9 mouse cellular contexts compared by ENCODE assay signal in the genomic region with DNA sequence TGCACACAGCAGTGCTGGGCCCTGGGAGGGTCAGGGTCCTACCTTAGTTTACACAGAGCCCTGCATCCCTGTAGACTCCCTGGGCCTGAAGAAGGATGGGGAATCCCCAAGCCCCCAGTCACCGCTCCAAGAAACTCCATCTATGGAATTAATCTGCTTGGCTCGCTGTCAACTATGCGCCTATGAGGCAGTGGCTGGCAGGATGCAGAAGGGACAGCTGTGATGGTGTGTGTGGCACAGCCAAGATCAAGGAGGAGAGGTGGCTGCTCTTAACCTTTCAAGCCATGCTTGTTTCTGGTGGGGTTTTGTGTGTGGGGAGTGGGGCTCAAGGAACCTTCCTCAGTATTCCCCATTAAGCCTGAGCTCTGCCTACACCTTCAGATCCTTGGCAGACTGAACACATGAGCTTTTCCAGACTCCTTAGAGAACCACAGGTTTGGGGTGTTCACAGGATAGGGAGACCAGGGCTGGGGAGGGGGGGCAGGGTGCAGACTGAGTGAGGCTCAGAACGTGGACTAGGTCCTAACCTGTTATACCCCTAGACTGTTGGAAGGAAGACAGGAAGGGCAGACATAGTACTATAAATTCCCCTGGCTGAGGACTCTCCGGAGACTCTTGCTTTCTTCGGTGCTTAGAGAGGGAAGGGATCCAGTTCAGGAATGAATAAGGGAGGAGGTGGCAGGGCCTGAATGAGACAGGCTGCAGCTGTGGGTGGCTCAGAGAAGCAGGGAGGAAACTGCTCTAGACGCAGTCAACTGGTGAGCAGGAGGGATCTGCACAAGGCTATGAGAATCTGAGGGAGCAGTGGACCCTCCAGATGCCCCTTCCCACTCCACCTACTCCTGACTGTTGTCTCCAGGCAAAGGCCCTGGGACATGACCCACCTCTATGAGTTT. TPM values are rescaled to one million over a fixed set of nuclear protein-coding genes. Genes with fewer than 3 reads are reported as not detected.
DNase-seq lines count a peak whose midpoint lies in the region; ATAC-seq and TF ChIP-seq lines count a peak whose summit lies in the region.
"Had no signal": no experiment of that assay in that cellular context is flagged by ENCODE, and none has a peak within 500 bp of the region (broad histone marks: within the 10 kb centered on the region; RNA-seq: fewer than 3 reads in every experiment).

No protein-coding gene starts in this region.

- no peak overlapping the region for H3ac ChIP-seq in myocyte (ENCODE audit: control insufficient read depth, insufficient read length)

- H3K4me3 ChIP-seq in lung, embryonic 15.5 days, result no peak overlapping the region
- H3K4me3 ChIP-seq in kidney, embryonic 15.5 days (replicated peaks), result no peak overlapping the region
- H3K4me3 ChIP-seq in myocyte, result no peak overlapping the region
- H3K4me3 ChIP-seq: midbrain, embryonic 12.5 days had no signal

- H3K4me1 ChIP-seq in lung, embryonic 15.5 days, result peaks cover 39% of the 10 kb centered on the region
- peaks cover 81% of the 10 kb centered on the region for H3K4me1 ChIP-seq in kidney, embryonic 15.5 days

- H3K9me3 ChIP-seq in lung, embryonic 15.5 days, result no peaks in the 10 kb centered on the region
- no peaks in the 10 kb centered on the region for H3K9me3 ChIP-seq in kidney, embryonic 15.5 days (replicated peaks)
- H3K9me3 ChIP-seq: midbrain, embryonic 12.5 days had no signal

- no peak overlapping the region for H3K4me2 ChIP-seq in lung, embryonic 15.5 days
- H3K4me2 ChIP-seq in kidney, embryonic 15.5 days, result no peak overlapping the region
- H3K4me2 ChIP-seq in myocyte (ENCODE audit: low read depth), result no peak overlapping the region
- H3K4me2 ChIP-seq: midbrain, embryonic 12.5 days had no signal

- H3K27ac ChIP-seq in lung, embryonic 15.5 days, result peak overlapping the region; percentile 78
- peak overlapping the region; percentile 42 for H3K27ac ChIP-seq in kidney, embryonic 15.5 days
- H3K27ac ChIP-seq: midbrain, embryonic 12.5 days had no signal

- peaks cover 20% of the 10 kb centered on the region for H3K36me3 ChIP-seq in lung, embryonic 15.5 days
- H3K36me3 ChIP-seq in kidney, embryonic 15.5 days, result peaks cover 5% of the 10 kb centered on the region; the same call in 1 of the 2 replicates
- no peaks in the 10 kb centered on the region for H3K36me3 ChIP-seq in myocyte (ENCODE audit: control insufficient read depth, insufficient read depth)
- H3K36me3 ChIP-seq: midbrain, embryonic 12.5 days had no signal

- H3K27me3 ChIP-seq in lung, embryonic 15.5 days, result no peaks in the 10 kb centered on the region
- H3K27me3 ChIP-seq in kidney, embryonic 15.5 days, result no peaks in the 10 kb centered on the region
- no peaks in the 10 kb centered on the region for H3K27me3 ChIP-seq in myocyte (ENCODE audit: control insufficient read depth, insufficient read depth, insufficient read length)
- H3K27me3 ChIP-seq: midbrain, embryonic 12.5 days had no signal

- WGBS in lung, embryonic 15.5 days, result 45% methylated on average over 7 of the region's 7 CpGs
- 45% methylated on average over 7 of the region's 7 CpGs for WGBS in kidney, embryonic 15.5 days

- no peak overlapping the region for H3K9ac ChIP-seq in lung, embryonic 15.5 days
- no peak overlapping the region for H3K9ac ChIP-seq in kidney, embryonic 15.5 days
- H3K9ac ChIP-seq: midbrain, embryonic 12.5 days had no signal

- no peaks in the 10 kb centered on the region for H3K79me2 ChIP-seq in myocyte (ENCODE audit: control insufficient read depth, insufficient read depth)

- peak; percentile 41 for DNase-seq in adrenal gland, adult 8-10 months
- DNase-seq in adrenal gland, postnatal 25 days, result no peak
- no peak for DNase-seq in lung, adult 18-20 months
- DNase-seq in c-Kit-positive CD71-positive TER-119-positive erythroid progenitor cells, embryonic 14.5 days (ENCODE audit: low spot score), result no peak
- DNase-seq in thymus, postnatal 10 days (ENCODE audit: low spot score in 2 of 2), result no peak

- TF ChIP-seq POLR2A in myocyte (IDR thresholded peaks at IDR 0.05; ENCODE audit: insufficient read length, low read depth), result no peak

- ATAC-seq in lung, embryonic 15.5 days (ENCODE audit: borderline replicate concordance, extremely low read depth, low FRiP score, low TSS enrichment), result peak; percentile 61; the same call in 1 of the 2 replicates
- ATAC-seq in kidney, embryonic 15.5 days (replicated peaks; ENCODE audit: low FRiP score), result peak; percentile 44

TF ChIP-seq in myocyte, 11 proteins besides CTCF, POLR2A, EP300 and RAD21:
- peak in 2 of 3 experiments; percentile 50 to 76 for TF ChIP-seq MYOD1 (IDR thresholded peaks at IDR 0.05; ENCODE audit: control insufficient read depth in 1 of 3, insufficient read length in 2 of 3, low read depth in 2 of 3)
- TF ChIP-seq POLR2AphosphoS2 (IDR thresholded peaks at IDR 0.05; ENCODE audit: insufficient read length, low read depth), result no peak
- peak in 1 of 3 experiments; percentile 27 for TF ChIP-seq MYOG (IDR thresholded peaks at IDR 0.05; ENCODE audit: control insufficient read depth in 1 of 3, insufficient read depth in 1 of 3, insufficient read length in 2 of 3, low read depth in 2 of 3)
- TF ChIP-seq SRF (IDR thresholded peaks at IDR 0.05; ENCODE audit: control insufficient read depth, insufficient read length, low read depth), result no peak
- no peak for TF ChIP-seq CEBPB (IDR thresholded peaks at IDR 0.05; ENCODE audit: insufficient read depth, poor library complexity, severe bottlenecking)
- TF ChIP-seq TCF3 (IDR thresholded peaks at IDR 0.05; ENCODE audit: insufficient read length, low read depth), result no peak
- no peak for TF ChIP-seq E2F4 (IDR thresholded peaks at IDR 0.05; ENCODE audit: insufficient read depth)
- TF ChIP-seq TCF12 (IDR thresholded peaks at IDR 0.05; ENCODE audit: insufficient read depth, poor library complexity, severe bottlenecking), result no peak
- TF ChIP-seq REST (IDR thresholded peaks at IDR 0.05; ENCODE audit: insufficient read depth, insufficient read length), result no peak
- no peak for TF ChIP-seq MAX (IDR thresholded peaks at IDR 0.05; ENCODE audit: low read depth)
- TF ChIP-seq USF1 (IDR thresholded peaks at IDR 0.05; ENCODE audit: low read depth), result no peak

RNA-seq across cellular contexts. Expression of gene Col27a1, which starts 20.0 kb away (rescaled TPM):
- total RNA-seq in adrenal gland, adult 8-10 months (2022), result 10 to 100 TPM in 3 of 4 experiments, 1 to 10 TPM in 1; 9.8 to 32.3 (median 22.5) TPM
- 9.3 and 11.7 TPM in 2 replicates for total RNA-seq in adrenal gland, postnatal 25 days (2021)
- 20.2 and 20.3 TPM in 2 replicates for polyA plus RNA-seq in lung, embryonic 15.5 days (2015; fragmentation: Nextera tagmentation; extraction: Ambion mirVana)
- 7.3 and 9.4 TPM in 2 replicates for polyA plus RNA-seq in kidney, embryonic 15.5 days (2015; fragmentation: Nextera tagmentation; extraction: Ambion mirVana)
- 0.13 TPM for polyA plus RNA-seq in myocyte (2012; fragmentation: generic; extraction: Trizol)
